Mouse (Mus musculus) embryonic facial prominence, embryonic 11.5 days (tissue): ENCODE results near the gene Tmem167. TPM values are rescaled to one million over a fixed set of nuclear protein-coding genes. Genes with fewer than 3 reads are reported as not detected.

ENCODE experiments used
- ATAC-seq: fragments of 200-750 bp; cut with Nextera tagmentation; replicated peaks from 2 replicates; pipeline ENCODE4 v1.8.0; 2017; ENCODE audit warnings: low read depth; ENCODE audit not compliant: insufficient number of reproducible peaks, low FRiP score, low TSS enrichment
- DNase-seq: peaks from one replicate; pipeline ENCODE4 v3.0.0-alpha.2; 2015; ENCODE audit warnings: low spot score
- H3K27ac ChIP-seq: fragments of 300-500 bp; sonication (generic); replicated peaks from 2 replicates; pipeline ENCODE4 v1.5.1; 2014; ENCODE audit warnings: mild to moderate bottlenecking, low read depth, low read length, control low read depth
- H3K27me3 ChIP-seq: fragments of 300-500 bp; sonication (generic); 2 replicates; pipeline ENCODE4 v1.6.1; 2014; ENCODE audit warnings: mild to moderate bottlenecking, low read length, moderate library complexity, mixed read lengths; ENCODE audit not compliant: control insufficient read depth, insufficient read depth
- H3K36me3 ChIP-seq: fragments of 300-500 bp; sonication (generic); replicated peaks from 2 replicates; pipeline ENCODE4 v1.6.1; 2014; ENCODE audit warnings: low read depth, mild to moderate bottlenecking, low read length, moderate library complexity, mixed read lengths; ENCODE audit not compliant: control insufficient read depth, insufficient read depth
- H3K4me1 ChIP-seq: fragments of 300-500 bp; sonication (generic); 2 replicates; pipeline ENCODE4 v1.6.1; 2014; ENCODE audit warnings: low read length, mixed read lengths; ENCODE audit not compliant: control insufficient read depth, insufficient read depth
- H3K4me2 ChIP-seq: fragments of 300-500 bp; sonication (generic); 2 replicates; pipeline ENCODE4 v1.6.1; 2014; ENCODE audit warnings: low read depth, mild to moderate bottlenecking, control low read depth, low read length, moderate library complexity
- H3K4me3 ChIP-seq: fragments of 300-500 bp; sonication (generic); 2 replicates; pipeline ENCODE4 v1.5.1; 2014; ENCODE audit warnings: low read depth, low read length, control low read depth
- H3K9ac ChIP-seq: fragments of 300-500 bp; sonication (generic); replicated peaks from 2 replicates; pipeline ENCODE4 v1.6.1; 2014; ENCODE audit warnings: mild to moderate bottlenecking, control low read depth, low read length
- H3K9me3 ChIP-seq: fragments of 300-500 bp; sonication (generic); replicated peaks from 2 replicates; pipeline ENCODE4 v1.6.1; 2016; ENCODE audit warnings: mild to moderate bottlenecking, low read length, inconsistent platforms, mixed read lengths; ENCODE audit not compliant: control insufficient read depth
- WGBS: fragments of 180-500 bp; shearing (Covaris S2); extraction: QIAGEN DNeasy Blood & Tissue Kit; methylation state at CpG from one replicate; pipeline ENCODE4 v1.1.7; 2014; 5-methylcytosine and 5-hydroxymethylcytosine counted together
- polyA plus RNA-seq: library from polyadenylated mRNA; unstranded; fragments of >200 nt; fragmentation: Nextera tagmentation; extraction: Ambion mirVana; gene quantifications from 2 replicates; pipeline ENCODE4 v1.2.1, GENCODE M21; 2014

Gene Tmem167
- 72.3 and 78.5 TPM in 2 replicates for polyA plus RNA-seq

DNA sequence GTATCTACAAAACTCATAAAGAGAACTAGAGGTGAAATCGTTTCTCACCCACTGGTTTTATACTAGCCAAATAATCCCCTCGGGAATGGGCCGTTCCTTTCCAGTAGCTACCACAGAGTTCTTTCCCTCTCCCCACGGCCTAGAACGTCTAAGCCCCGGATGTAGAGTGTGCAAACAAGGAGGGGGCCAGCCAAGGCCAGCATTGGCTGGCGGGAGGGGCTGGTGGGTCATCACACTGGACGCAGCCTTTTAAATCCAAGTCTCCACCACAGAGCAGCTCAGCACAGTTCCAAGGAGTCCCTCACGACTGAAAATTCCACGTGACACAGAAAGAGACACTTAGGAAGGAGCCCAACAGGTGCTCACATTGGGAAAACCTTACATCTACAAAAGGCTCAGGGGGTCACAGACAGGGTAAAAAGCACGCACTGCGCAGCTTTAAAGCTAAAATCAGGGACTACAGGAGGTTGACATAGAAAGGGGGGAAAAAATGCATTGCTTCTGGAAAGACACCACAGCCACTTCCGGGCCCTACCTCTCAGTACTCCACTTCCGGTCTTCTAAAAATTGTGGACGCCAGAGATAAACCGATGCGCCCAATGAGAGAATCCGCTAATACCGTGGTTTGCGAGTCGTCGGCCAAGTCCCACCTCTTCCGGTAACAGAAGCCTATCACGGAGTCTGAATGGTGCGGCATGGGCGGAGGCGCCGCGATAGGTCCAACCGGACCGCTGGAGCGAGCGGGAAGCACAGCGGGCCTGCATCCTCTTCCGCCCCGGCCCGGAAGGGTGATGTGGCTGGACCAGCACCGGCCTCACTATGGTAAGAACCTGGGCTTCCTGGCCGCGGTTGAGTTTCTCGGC lies at the start of gene Tmem167, which contains the start of gene Xrcc4:
Gene Tmem167, plus strand, starts transcription at position 162 of the 863 bp plus-strand sequence.
Gene Xrcc4, minus strand, starts transcription at position 647 of the 863 bp plus-strand sequence.
- Histone ChIP-seq H3K4me2 (peak within 1 kb of the TSS; percentile 85), H3K4me1 (no peaks in the 10 kb centered on the region), H3K27ac (peak within 1 kb of the TSS; percentile 70), H3K4me3 (peak within 1 kb of the TSS; percentile 94), H3K27me3 (no peaks in the 10 kb centered on the region), H3K9ac (peak within 1 kb of the TSS; percentile 96), H3K9me3 (no peaks in the 10 kb centered on the region), H3K36me3 (no peaks in the 10 kb centered on the region)
- 4% methylated on average over 41 of the region's 41 CpGs for WGBS
- ATAC-seq (peak; percentile 100), DNase-seq (peak; percentile 98)

DNA sequence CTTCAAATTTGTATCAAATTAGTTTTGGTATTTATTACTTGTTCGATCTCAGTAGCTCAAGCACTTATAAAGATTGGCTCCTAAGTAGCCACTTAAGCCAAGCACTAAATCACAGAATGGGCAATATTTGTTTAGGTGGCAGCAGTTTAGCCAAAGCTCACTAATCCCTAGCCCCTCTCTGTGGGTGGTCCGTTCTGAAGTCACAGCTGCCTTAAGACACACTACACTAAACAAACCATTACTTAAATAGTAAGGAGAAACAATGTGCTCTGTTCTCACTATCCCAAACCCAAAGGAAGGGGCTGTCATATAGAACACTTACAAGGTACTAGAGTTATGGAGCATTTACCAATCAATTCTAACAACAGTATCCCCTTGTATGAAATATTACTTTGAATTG lies 49.3 kb upstream of the Tmem167 start:
- Histone ChIP-seq H3K27me3 (no peaks in the 10 kb centered on the region), H3K4me2 (no peak overlapping the region), H3K36me3 (no peaks in the 10 kb centered on the region), H3K9ac (no peak overlapping the region), H3K4me3 (no peak overlapping the region), H3K9me3 (no peaks in the 10 kb centered on the region), H3K4me1 (no peaks in the 10 kb centered on the region), H3K27ac (no peak overlapping the region)
- DNase-seq (peak; percentile 73), ATAC-seq (no peak)
- WGBS = 26% methylated on average over 2 of the region's 2 CpGs

DNA sequence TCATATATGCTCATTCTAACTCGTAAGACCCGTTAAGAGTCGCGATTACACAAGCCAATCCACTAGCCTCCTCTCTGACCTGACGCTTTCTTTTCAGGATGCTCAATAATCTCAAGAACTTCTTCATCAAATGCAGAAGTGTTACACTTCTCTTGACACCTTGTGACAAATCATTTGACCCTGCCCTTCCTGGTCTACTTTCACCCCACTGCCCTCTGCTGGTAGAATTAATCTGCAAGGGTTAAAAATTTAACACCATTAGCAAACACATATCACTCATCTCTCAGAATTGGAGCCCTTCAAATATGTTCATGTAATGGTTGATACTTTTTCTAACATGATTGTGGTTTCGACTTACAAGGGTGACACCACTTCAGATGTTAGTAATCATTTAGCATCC lies 37.2 kb upstream of the Tmem167 start:
- Histone ChIP-seq H3K9me3 (no peaks in the 10 kb centered on the region), H3K36me3 (no peaks in the 10 kb centered on the region), H3K4me3 (no peak overlapping the region), H3K4me2 (no peak overlapping the region), H3K27ac (no peak overlapping the region), H3K4me1 (no peaks in the 10 kb centered on the region), H3K9ac (no peak overlapping the region), H3K27me3 (no peaks in the 10 kb centered on the region)
- WGBS = 81% methylated on average over 6 of the region's 6 CpGs
- ATAC-seq (no peak), DNase-seq (no peak)

DNA sequence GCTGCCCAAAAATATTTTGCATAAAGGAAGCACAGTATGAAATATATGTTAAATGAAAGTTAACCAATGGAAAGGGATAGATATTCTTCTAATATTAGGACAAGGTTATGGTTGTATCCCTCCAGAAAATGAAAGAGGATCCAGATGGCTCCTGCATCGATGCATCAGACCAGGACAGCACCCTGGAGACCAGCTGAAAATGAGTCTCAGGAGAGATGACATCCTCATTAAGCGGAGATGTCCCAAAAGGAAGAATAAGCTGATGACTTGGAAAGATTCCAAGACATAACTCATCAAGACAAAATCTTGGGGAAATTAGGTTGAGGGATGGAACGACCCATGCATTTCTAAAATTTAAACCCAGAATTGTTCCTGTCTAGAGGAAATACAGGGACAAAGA lies 36.5 kb upstream of the Tmem167 start:
- no peak overlapping the region for H3K4me2 ChIP-seq
- H3K36me3 ChIP-seq = no peaks in the 10 kb centered on the region
- no peak for ATAC-seq
- H3K4me1 ChIP-seq = no peaks in the 10 kb centered on the region
- no peak for DNase-seq
- 80% methylated on average over 3 of the region's 3 CpGs for WGBS
- H3K9me3 ChIP-seq = no peaks in the 10 kb centered on the region
- H3K27me3 ChIP-seq = no peaks in the 10 kb centered on the region
- H3K9ac ChIP-seq = no peak overlapping the region
- H3K4me3 ChIP-seq = no peak overlapping the region
- no peak overlapping the region for H3K27ac ChIP-seq

DNA sequence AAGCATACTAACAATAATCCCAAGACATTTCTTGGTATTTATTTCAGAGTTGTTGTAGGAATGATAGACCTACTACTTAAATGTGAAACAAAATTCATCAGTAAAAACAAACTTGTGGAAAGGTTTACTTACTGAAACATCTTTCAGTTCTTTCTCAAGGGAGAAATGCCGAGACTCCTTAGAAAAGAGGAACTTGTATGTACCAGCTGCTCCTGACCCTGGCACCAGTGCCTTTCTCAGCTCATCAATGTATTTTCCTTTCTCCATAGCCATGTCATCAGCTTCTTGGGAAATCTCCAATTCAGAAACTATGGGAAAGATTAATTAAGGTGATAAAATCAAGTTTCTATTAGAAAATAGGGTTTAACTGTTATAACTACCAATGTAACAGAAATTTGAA lies 27.0 kb upstream of the Tmem167 start:
- no peak overlapping the region for H3K27ac ChIP-seq
- H3K4me1 ChIP-seq = no peaks in the 10 kb centered on the region
- H3K4me3 ChIP-seq = no peak overlapping the region
- H3K4me2 ChIP-seq = no peak overlapping the region
- DNase-seq = no peak
- no peak overlapping the region for H3K9ac ChIP-seq
- no peaks in the 10 kb centered on the region for H3K36me3 ChIP-seq
- no peaks in the 10 kb centered on the region for H3K9me3 ChIP-seq
- WGBS = 88% methylated on average over 1 of the region's 1 CpGs
- no peak for ATAC-seq
- H3K27me3 ChIP-seq = no peaks in the 10 kb centered on the region

DNA sequence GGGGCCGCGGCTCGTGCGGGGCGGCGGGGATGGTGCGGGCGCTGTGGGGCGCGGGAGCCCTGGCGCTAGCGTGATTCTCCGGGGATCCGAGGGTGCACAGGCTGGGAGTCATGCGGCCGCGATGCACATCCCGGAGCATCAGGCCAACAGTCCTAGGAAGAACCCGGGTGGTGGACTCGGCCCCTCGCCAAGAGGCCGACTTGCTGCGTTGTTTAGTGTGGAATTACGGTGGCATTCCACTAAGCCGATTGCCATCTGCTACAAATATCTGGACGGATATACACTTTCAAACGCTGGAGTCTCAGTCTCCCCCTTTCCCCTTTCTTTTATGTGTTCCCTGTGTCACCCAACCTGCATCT lies 881 bp downstream of the Tmem167 start:
- under 1% methylated on average over 27 of the region's 27 CpGs for WGBS
- Histone ChIP-seq H3K9me3 (no peaks in the 10 kb centered on the region), H3K36me3 (no peaks in the 10 kb centered on the region), H3K27ac (peak overlapping the region; percentile 70), H3K4me3 (peak overlapping the region; percentile 94), H3K4me2 (peak overlapping the region; percentile 49), H3K4me1 (no peaks in the 10 kb centered on the region), H3K27me3 (no peaks in the 10 kb centered on the region), H3K9ac (peak overlapping the region; percentile 96)
- DNase-seq (no peak), ATAC-seq (peak; percentile 81)

DNA sequence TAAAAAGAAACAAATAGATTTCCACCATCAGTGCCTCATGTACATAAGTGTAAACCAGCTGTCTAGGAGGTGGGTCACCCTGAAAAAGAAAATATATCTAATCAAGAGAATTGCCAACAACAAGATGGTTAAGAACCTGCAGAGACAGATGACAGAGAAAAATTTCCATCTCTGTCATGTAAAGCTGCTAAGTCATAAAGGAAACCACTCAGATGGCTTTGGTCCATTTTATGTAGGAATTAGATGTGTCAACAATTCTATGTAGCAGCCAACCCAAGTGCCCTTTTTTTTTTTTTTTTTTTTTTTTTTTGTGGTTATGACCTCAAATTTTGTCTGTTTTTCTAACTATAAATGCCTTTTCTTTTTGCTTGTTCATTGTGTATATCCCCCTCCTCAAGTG lies 12.6 kb downstream of the Tmem167 start:
- Histone ChIP-seq H3K4me2 (no peak overlapping the region), H3K36me3 (peaks cover 3% of the 10 kb centered on the region), H3K9ac (no peak overlapping the region), H3K4me3 (no peak overlapping the region), H3K9me3 (no peaks in the 10 kb centered on the region), H3K27ac (no peak overlapping the region), H3K4me1 (no peaks in the 10 kb centered on the region), H3K27me3 (no peaks in the 10 kb centered on the region)
- ATAC-seq (no peak), DNase-seq (no peak)

DNA sequence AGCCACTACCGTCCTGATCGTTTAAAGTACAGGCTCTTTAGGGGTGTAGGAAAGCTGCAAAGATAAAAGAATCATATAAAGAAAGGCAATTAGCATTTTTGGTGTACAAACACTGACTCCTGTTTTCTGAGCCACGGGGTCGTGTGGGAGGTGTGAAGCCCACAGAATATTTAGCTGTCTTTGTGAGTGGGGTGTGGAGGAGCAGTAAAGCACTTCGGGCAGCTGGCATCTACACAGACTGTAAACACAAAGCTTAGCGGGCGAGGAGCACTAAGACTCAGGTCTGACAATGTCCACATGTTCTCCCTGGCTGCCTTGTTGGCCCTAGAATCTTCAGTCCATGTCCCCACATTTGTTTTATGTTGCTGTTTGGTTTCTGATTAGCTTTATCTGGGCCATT lies 17.2 kb downstream of the Tmem167 start:
- H3K36me3 ChIP-seq = peaks cover 3% of the 10 kb centered on the region
- no peaks in the 10 kb centered on the region for H3K9me3 ChIP-seq
- no peak overlapping the region for H3K9ac ChIP-seq
- H3K4me3 ChIP-seq = no peak overlapping the region
- no peak overlapping the region for H3K27ac ChIP-seq
- no peak overlapping the region for H3K4me2 ChIP-seq
- ATAC-seq (no peak), DNase-seq (no peak)
- no peaks in the 10 kb centered on the region for H3K4me1 ChIP-seq
- WGBS = 96% methylated on average over 7 of the region's 7 CpGs
- H3K27me3 ChIP-seq = no peaks in the 10 kb centered on the region
